Mouse (Mus musculus) lung, postnatal 0 days (tissue): Measurements from ENCODE around the gene Rfx6. TPM values are rescaled to one million over a fixed set of nuclear protein-coding genes. Genes with fewer than 3 reads are reported as not detected.

Experiments
- ATAC-seq: fragments of 200-750 bp; cut with Nextera tagmentation; 2 replicates; pipeline ENCODE4 v1.8.0; 2017; ENCODE audit warnings: moderate library complexity
- DNase-seq: peaks from one replicate; pipeline ENCODE4 v3.0.0-alpha.2; 2016; ENCODE audit warnings: low spot score
- H3K27ac ChIP-seq: fragments of 300-500 bp; sonication (generic); 2 replicates; pipeline ENCODE4 v1.5.1; 2014; ENCODE audit warnings: antibody characterized with exemption, mild to moderate bottlenecking, low read length, mixed read lengths
- H3K27me3 ChIP-seq: fragments of 300-500 bp; sonication (generic); replicated peaks from 2 replicates; pipeline ENCODE4 v1.6.1; 2014; ENCODE audit warnings: low read length, mixed read lengths; ENCODE audit not compliant: insufficient read depth
- H3K36me3 ChIP-seq: fragments of 300-500 bp; sonication (generic); 2 replicates; pipeline ENCODE4 v1.6.1; 2014; ENCODE audit warnings: low read length, mixed read lengths; ENCODE audit not compliant: insufficient read depth
- H3K4me1 ChIP-seq: fragments of 300-500 bp; sonication (generic); 2 replicates; pipeline ENCODE4 v1.6.1; 2014; ENCODE audit warnings: antibody characterized with exemption, low read depth, low read length, mixed read lengths; ENCODE audit not compliant: insufficient read depth
- H3K4me2 ChIP-seq: fragments of 300-500 bp; sonication (generic); replicated peaks from 2 replicates; pipeline ENCODE4 v1.6.1; 2014; ENCODE audit warnings: low read depth, mild to moderate bottlenecking, low read length, moderate library complexity, mixed read lengths
- H3K4me3 ChIP-seq: fragments of 300-500 bp; sonication (generic); 2 replicates; pipeline ENCODE4 v1.5.1; 2014; ENCODE audit warnings: low read depth, low read length
- H3K9ac ChIP-seq: fragments of 300-500 bp; sonication (generic); replicated peaks from 2 replicates; pipeline ENCODE4 v1.6.1; 2014; ENCODE audit warnings: low read depth, mild to moderate bottlenecking
- H3K9me3 ChIP-seq: fragments of 300-500 bp; sonication (generic); 2 replicates; pipeline ENCODE4 v1.6.1; 2016; ENCODE audit warnings: low read length, mixed read lengths
- CTCF ChIP-seq: IDR thresholded peaks from 2 replicates; pipeline ENCODE4 v1.5.1; 2016; ENCODE audit warnings: antibody characterized with exemption, mild to moderate bottlenecking
- EP300 ChIP-seq: IDR thresholded peaks from 2 replicates; pipeline ENCODE4 v1.6.1; 2016; ENCODE audit warnings: antibody characterized with exemption, mild to moderate bottlenecking, control low read depth
- WGBS: fragments of 180-500 bp; shearing (Covaris S2); extraction: QIAGEN DNeasy Blood & Tissue Kit; methylation state at CpG from one replicate; pipeline ENCODE4 v1.1.7; 2014; 5-methylcytosine and 5-hydroxymethylcytosine counted together
- polyA plus RNA-seq: library from polyadenylated mRNA; unstranded; fragments of >200 nt; fragmentation: Nextera tagmentation; extraction: Ambion mirVana; gene quantifications from 2 replicates; pipeline ENCODE4 v1.2.1, GENCODE M21; 2015

The Rfx6 gene
- polyA plus RNA-seq, 1 experiment from 2014 or later = not detected

DNA sequence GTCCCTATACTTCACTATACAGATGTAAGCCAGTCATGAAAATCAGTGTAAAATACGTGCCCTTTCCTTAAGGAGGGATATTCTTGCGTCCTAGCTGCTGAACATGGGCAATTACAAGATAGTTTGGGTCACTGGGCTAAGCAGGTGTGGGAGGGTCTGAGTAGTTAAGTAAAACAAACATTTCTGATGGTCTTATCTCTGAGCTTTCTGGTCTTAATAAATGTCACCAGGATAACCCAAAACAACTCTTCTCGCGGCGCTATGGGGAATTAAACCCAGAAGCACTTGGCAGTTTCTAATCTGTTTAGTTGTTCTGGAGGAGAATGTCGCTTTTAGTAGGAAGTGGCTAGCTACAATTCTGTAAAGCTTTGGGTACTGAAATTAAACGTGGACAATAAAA, 91.7 kb downstream of the Rfx6 start:
- Histone ChIP-seq H3K4me1 (no peaks in the 10 kb centered on the region), H3K9me3 (no peaks in the 10 kb centered on the region), H3K36me3 (no peaks in the 10 kb centered on the region), H3K27ac (no peak overlapping the region), H3K9ac (no peak overlapping the region), H3K4me3 (no peak overlapping the region), H3K27me3 (no peaks in the 10 kb centered on the region), H3K4me2 (no peak overlapping the region)
- DNase-seq (no peak), ATAC-seq (no peak)
- 15% methylated on average over 7 of the region's 7 CpGs for WGBS
- TF ChIP-seq CTCF = no peak
- TF ChIP-seq EP300 = no peak

DNA sequence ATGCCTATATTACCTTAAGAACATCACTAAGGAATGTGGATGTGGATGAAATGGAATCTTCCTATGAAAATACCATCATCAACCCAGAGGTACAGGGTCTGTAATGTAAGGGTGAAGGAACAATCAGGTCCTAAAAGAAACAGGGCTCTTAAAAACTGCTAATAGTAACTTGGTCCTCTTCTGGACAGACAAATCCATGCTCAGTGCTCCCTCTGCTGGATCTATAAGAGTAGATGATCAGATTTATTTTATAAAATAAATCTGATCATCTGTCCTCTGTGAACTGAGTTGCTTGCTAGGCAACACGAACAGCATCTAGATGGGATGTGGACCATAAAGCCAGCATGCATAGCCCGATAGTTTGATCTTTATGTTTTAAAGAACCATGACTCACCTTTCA, 102.1 kb downstream of the Rfx6 start:
- no peak for TF ChIP-seq EP300
- TF ChIP-seq CTCF = no peak
- no peaks in the 10 kb centered on the region for H3K36me3 ChIP-seq
- no peaks in the 10 kb centered on the region for H3K4me1 ChIP-seq
- WGBS = 57% methylated on average over 2 of the region's 2 CpGs
- H3K27ac ChIP-seq = no peak overlapping the region
- DNase-seq = peak; percentile 22
- H3K27me3 ChIP-seq = no peaks in the 10 kb centered on the region
- ATAC-seq = no peak
- H3K9me3 ChIP-seq = no peaks in the 10 kb centered on the region
- no peak overlapping the region for H3K4me2 ChIP-seq
- no peak overlapping the region for H3K9ac ChIP-seq
- no peak overlapping the region for H3K4me3 ChIP-seq

Other genes with a start within 250 kb of the Rfx6 start
- 7.3 and 7.6 TPM in 2 replicates for gene Gm49339, start 197.1 kb upstream of the Rfx6 start, polyA plus RNA-seq
- 11.4 and 13.1 TPM in 2 replicates for gene Lilr4b, start 197.1 kb upstream of the Rfx6 start, polyA plus RNA-seq
- gene Lilrb4a, start 186.8 kb upstream of the Rfx6 start, polyA plus RNA-seq = 25.0 and 26.6 TPM in 2 replicates
- 45.3 and 48.3 TPM in 2 replicates for gene Fam162b, start 87.2 kb upstream of the Rfx6 start, polyA plus RNA-seq
- gene Gprc6a, start 46.3 kb upstream of the Rfx6 start, polyA plus RNA-seq = 2.0 and 2.2 TPM in 2 replicates